Mouse (Mus musculus) lung, embryonic 14.5 days (tissue): ENCODE measurements at regions not wholly inside any gene's neighbourhood (a gene's known extent, or its start where the extent isn't known, plus 50 kb on each side); places are given as distances from the start of the nearest gene placed in this dataset.
A peak's percentile ranks its signal among the peaks of the same experiment; 100 is the strongest.

Source experiments
- ATAC-seq: fragments of 200-750 bp; cut with Nextera tagmentation; 2 replicates; pipeline ENCODE4 v1.8.0; 2017; ENCODE audit warnings: mild to moderate bottlenecking, moderate TSS enrichment, moderate library complexity; ENCODE audit not compliant: insufficient read depth
- DNase-seq: peaks from one replicate; pipeline ENCODE4 v3.0.0-alpha.2; 2015
- H3K27ac ChIP-seq: fragments of 300-500 bp; sonication (generic); 2 replicates; pipeline ENCODE4 v1.5.1; 2014; ENCODE audit warnings: low read depth, mild to moderate bottlenecking, moderate library complexity
- H3K27me3 ChIP-seq: fragments of 300-500 bp; sonication (generic); 2 replicates; pipeline ENCODE4 v1.6.1; 2014; ENCODE audit warnings: low read length, control low read depth; ENCODE audit not compliant: insufficient read depth
- H3K36me3 ChIP-seq: fragments of 300-500 bp; sonication (generic); 2 replicates; pipeline ENCODE4 v1.6.1; 2014; ENCODE audit warnings: control low read depth; ENCODE audit not compliant: insufficient read depth
- H3K4me1 ChIP-seq: fragments of 300-500 bp; sonication (generic); 2 replicates; pipeline ENCODE4 v1.6.1; 2014; ENCODE audit warnings: antibody characterized with exemption, control low read depth; ENCODE audit not compliant: insufficient read depth
- H3K4me2 ChIP-seq: fragments of 300-500 bp; sonication (generic); 2 replicates; pipeline ENCODE4 v1.6.1; 2014; ENCODE audit warnings: mild to moderate bottlenecking
- H3K4me3 ChIP-seq: fragments of 300-500 bp; sonication (generic); 2 replicates; pipeline ENCODE4 v1.5.1; 2014; ENCODE audit warnings: low read depth, low read length
- H3K9ac ChIP-seq: fragments of 300-500 bp; sonication (generic); 2 replicates; pipeline ENCODE4 v1.6.1; 2014
- H3K9me3 ChIP-seq: fragments of 300-500 bp; sonication (generic); 2 replicates; pipeline ENCODE4 v1.6.1; 2016; ENCODE audit warnings: low read depth, low read length, control low read depth
- CTCF ChIP-seq: IDR thresholded peaks from 2 replicates; pipeline ENCODE4 v1.5.1; 2016; ENCODE audit warnings: antibody characterized with exemption, low read depth
- WGBS: fragments of 180-500 bp; shearing (Covaris S2); extraction: QIAGEN DNeasy Blood & Tissue Kit; methylation state at CpG from one replicate; pipeline ENCODE4 v1.1.7; 2014; 5-methylcytosine and 5-hydroxymethylcytosine counted together

GRCm38 (mm10) chr3:122676077-122676476, 52.7 kb upstream of the Pde5a start:
- H3K27ac ChIP-seq: peak overlapping the region; percentile 42
- no peak for TF ChIP-seq CTCF
- H3K4me2 ChIP-seq: no peak overlapping the region
- WGBS: 11% methylated on average over 5 of the region's 5 CpGs
- no peak overlapping the region for H3K4me3 ChIP-seq
- H3K27me3 ChIP-seq: no peaks in the 10 kb centered on the region
- ATAC-seq: peak; percentile 94
- DNase-seq: peak; percentile 87
- no peaks in the 10 kb centered on the region for H3K4me1 ChIP-seq
- H3K9me3 ChIP-seq: peaks cover 11% of the 10 kb centered on the region; the same call in 1 of the 2 replicates
- H3K36me3 ChIP-seq: no peaks in the 10 kb centered on the region
- H3K9ac ChIP-seq: no peak overlapping the region

GRCm38 (mm10) chr3:122676851-122677250, 51.9 kb upstream of the Pde5a start:
- Histone ChIP-seq H3K27ac (peak overlapping the region; percentile 42), H3K4me3 (no peak overlapping the region), H3K9ac (no peak overlapping the region), H3K4me2 (no peak overlapping the region), H3K36me3 (no peaks in the 10 kb centered on the region), H3K9me3 (peaks cover 11% of the 10 kb centered on the region; the same call in 1 of the 2 replicates), H3K4me1 (no peaks in the 10 kb centered on the region), H3K27me3 (no peaks in the 10 kb centered on the region)
- TF ChIP-seq CTCF: no peak
- DNase-seq (peak; percentile 74), ATAC-seq (peak; percentile 57)
- 31% methylated on average over 4 of the region's 4 CpGs for WGBS
